Mouse (Mus musculus): Measurements from ENCODE around the gene Tcte2. TPM values are rescaled to one million over a fixed set of nuclear protein-coding genes. Genes with fewer than 3 reads are reported as not detected.

Tcte2 gene
- polyA plus RNA-seq, 1 experiment = 0.60 TPM

DNA sequence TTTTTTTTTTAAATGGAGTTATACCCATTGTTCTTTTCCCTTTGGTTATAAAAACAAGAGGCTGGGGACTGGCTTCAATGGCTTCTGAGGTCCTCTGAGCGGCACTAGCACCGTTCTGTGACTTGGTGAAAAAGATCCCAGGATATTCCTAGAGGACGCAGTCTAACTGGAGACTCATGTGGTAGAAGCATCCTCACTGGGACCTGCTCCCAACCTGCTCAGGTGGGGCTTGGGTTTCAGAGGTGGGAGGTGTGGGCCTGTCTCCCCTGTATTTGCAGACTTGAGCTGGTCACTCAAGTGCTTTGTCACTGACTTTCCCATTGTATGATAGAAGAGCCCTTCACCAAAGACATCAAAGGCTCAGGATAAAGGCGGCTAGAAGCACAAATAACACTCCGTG lies 21.6 kb downstream of the Tcte2 start:
- peaks cover 49% of the 10 kb centered on the region for H3K4me1 ChIP-seq (ENCODE audit: control insufficient read depth, insufficient read depth, low read length)
- TF ChIP-seq CTCF (IDR thresholded peaks at IDR 0.05; ENCODE audit: low read depth, low read length) (no peak), POLR2A (IDR thresholded peaks at IDR 0.05; ENCODE audit: borderline replicate concordance, low read depth, low read length) (no peak)
- no peak overlapping the region for H3K27ac ChIP-seq (ENCODE audit: insufficient read depth, low read depth, low read length)
- no peak overlapping the region for H3K4me3 ChIP-seq (ENCODE audit: insufficient read depth, low read length)

DNA sequence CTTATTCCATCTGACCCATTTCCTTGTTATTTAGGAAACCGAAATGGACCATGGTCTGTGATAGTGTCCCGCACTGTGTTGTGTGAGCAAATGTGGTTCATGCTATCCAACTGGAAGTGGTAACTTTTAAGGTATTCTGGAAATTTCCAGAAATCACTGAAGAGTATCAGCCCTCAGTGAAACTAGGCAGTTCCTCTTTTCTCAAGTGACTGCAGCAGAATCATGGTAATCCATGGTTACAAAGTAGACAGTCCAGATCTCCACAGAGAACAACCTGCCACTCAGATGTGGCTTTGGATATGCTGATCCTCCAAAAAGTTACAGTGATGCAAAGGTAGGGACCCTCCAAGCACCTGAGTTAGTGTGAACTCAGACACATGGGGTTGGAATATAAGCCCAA lies 22.7 kb downstream of the Tcte2 start:
- H3K4me1 ChIP-seq (ENCODE audit: control insufficient read depth, insufficient read depth, low read length) = peaks cover 46% of the 10 kb centered on the region
- no peak overlapping the region for H3K27ac ChIP-seq (ENCODE audit: insufficient read depth, low read depth, low read length)
- H3K4me3 ChIP-seq (ENCODE audit: insufficient read depth, low read length) = no peak overlapping the region
- no peak for TF ChIP-seq CTCF (IDR thresholded peaks at IDR 0.05; ENCODE audit: low read depth, low read length)
- TF ChIP-seq POLR2A (IDR thresholded peaks at IDR 0.05; ENCODE audit: borderline replicate concordance, low read depth, low read length) = no peak

DNA sequence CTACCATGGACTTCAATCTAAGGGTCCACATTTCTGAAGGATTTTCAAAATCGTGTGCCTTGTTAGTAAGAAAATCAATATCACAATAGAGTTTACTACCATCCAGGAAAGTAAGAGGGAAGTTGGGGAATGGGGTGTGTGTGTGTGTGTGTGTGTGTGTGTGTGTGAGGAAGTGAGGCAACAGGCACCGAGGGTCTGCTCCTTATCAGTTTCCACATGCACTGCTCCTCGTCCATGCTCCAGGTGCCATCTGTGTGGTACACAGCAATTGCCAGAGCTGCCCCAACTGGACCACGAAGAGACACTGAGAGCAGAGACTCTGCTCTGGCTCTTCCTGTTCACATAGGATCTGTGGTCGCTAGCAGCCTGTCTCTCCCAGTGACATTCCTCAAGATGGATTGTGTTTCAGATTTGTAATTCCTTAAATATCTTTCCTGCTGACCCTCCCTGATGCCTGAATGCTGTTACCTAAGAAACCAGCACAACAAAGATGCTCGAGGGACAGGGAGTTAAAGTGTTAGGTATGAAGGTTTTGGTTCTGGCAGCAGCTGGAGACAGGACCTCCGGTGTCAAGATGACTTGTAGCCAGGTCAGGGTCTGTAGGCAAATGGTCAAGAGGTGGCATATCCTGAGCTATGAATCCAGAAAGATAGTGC lies 23.4 kb downstream of the Tcte2 start:
- Histone ChIP-seq H3K4me1 (ENCODE audit: control insufficient read depth, insufficient read depth, low read length) (peaks cover 46% of the 10 kb centered on the region), H3K27ac (ENCODE audit: insufficient read depth, low read depth, low read length) (no peak overlapping the region), H3K4me3 (ENCODE audit: insufficient read depth, low read length) (no peak overlapping the region)
- TF ChIP-seq CTCF (IDR thresholded peaks at IDR 0.05; ENCODE audit: low read depth, low read length) = no peak
- TF ChIP-seq POLR2A (IDR thresholded peaks at IDR 0.05; ENCODE audit: borderline replicate concordance, low read depth, low read length) = no peak

DNA sequence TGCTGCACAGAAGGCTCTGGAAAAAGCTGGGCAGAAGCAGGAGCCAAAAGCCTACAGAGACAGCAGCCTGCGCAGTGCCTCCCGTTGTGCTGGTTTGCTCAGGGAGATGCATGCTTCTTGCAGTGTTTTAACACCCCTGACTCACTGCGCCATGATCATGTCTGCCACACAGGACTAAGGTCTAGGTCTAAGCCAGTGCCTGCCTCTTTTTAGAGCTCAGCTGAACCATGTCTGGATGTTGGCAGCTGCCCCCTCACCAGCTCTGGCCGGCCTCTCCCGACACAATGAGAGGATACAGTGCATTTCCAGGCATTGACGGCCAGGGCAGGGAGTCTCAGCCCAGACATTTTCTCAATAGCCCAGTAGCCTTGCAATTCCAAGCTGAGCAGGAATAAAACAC lies 24.3 kb downstream of the Tcte2 start:
- no peak overlapping the region for H3K4me3 ChIP-seq (ENCODE audit: insufficient read depth, low read length)
- peaks cover 39% of the 10 kb centered on the region for H3K4me1 ChIP-seq (ENCODE audit: control insufficient read depth, insufficient read depth, low read length)
- no peak overlapping the region for H3K27ac ChIP-seq (ENCODE audit: insufficient read depth, low read depth, low read length)
- TF ChIP-seq CTCF (IDR thresholded peaks at IDR 0.05; ENCODE audit: low read depth, low read length) (no peak), POLR2A (IDR thresholded peaks at IDR 0.05; ENCODE audit: borderline replicate concordance, low read depth, low read length) (no peak)

DNA sequence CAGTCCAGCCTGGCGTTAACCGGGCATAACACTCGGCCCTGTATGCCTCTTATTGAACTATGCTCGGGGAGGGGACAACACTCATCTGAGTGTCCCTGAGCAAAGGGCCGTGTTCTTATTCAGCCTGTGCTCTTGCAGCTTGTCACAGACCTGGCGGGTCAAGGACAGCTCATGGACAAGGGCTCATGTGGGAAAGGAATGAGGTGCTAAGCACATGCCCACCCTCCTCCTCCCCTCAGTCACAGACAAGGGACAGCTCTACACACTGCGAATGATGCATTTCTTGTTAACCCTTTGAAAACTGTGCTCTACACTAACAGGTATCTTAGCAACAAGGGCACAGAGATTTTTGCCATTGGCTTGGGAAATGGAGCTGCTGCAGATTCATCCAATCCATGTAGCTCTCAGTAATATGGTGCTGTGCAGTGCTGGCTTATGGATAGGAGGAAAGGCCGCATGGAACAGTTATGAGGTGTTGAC lies 25.8 kb downstream of the Tcte2 start:
- H3K27ac ChIP-seq (ENCODE audit: insufficient read depth, low read depth, low read length) = no peak overlapping the region
- TF ChIP-seq POLR2A (IDR thresholded peaks at IDR 0.05; ENCODE audit: borderline replicate concordance, low read depth, low read length) (no peak), CTCF (IDR thresholded peaks at IDR 0.05; ENCODE audit: low read depth, low read length) (no peak)
- peaks cover 32% of the 10 kb centered on the region for H3K4me1 ChIP-seq (ENCODE audit: control insufficient read depth, insufficient read depth, low read length)
- no peak overlapping the region for H3K4me3 ChIP-seq (ENCODE audit: insufficient read depth, low read length)

DNA sequence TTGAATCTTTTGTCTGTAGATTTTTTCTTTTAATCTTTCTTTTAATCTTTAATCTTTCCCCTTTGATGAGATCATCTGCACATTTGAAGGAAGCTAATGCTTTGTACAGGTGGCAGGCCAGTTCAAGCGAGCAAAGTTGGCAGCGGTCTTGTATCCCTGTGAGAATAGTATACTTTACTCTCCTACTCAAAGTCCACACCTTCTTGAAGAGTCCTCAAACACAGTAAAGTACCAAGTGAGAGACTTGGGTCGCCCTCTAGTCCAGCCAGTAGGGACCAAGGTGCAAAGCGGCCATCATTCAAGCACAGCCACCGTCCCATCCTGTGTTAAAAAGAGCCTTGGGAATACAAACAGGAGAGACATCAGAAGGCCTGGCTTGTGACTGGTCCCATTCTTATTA lies 26.6 kb downstream of the Tcte2 start:
- Histone ChIP-seq H3K4me1 (ENCODE audit: control insufficient read depth, insufficient read depth, low read length) (peaks cover 33% of the 10 kb centered on the region), H3K4me3 (ENCODE audit: insufficient read depth, low read length) (no peak overlapping the region), H3K27ac (ENCODE audit: insufficient read depth, low read depth, low read length) (no peak overlapping the region)
- TF ChIP-seq POLR2A (IDR thresholded peaks at IDR 0.05; ENCODE audit: borderline replicate concordance, low read depth, low read length) = no peak
- no peak for TF ChIP-seq CTCF (IDR thresholded peaks at IDR 0.05; ENCODE audit: low read depth, low read length)

DNA sequence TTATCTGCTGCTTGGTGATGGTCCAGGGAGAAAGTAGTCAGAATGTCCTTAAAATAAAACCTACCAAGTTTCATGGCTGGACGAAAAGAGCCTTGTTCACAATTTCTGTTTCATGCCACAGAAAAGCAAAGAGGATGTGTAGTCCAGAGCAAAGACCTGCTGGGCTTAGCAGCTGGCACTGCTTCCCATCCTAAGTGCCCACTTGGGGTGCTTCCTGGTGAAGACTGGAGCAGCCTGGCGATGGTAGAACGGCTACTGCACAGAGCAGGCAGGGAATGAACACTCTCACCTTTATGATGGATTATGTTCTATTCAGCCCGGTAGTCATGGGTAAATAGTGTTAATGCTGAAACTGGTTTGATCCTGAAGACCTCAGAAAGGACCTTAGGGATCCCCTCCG lies 27.7 kb downstream of the Tcte2 start:
- Histone ChIP-seq H3K4me1 (ENCODE audit: control insufficient read depth, insufficient read depth, low read length) (peaks cover 27% of the 10 kb centered on the region), H3K4me3 (ENCODE audit: insufficient read depth, low read length) (no peak overlapping the region), H3K27ac (ENCODE audit: insufficient read depth, low read depth, low read length) (no peak overlapping the region)
- TF ChIP-seq CTCF (IDR thresholded peaks at IDR 0.05; ENCODE audit: low read depth, low read length) (no peak), POLR2A (IDR thresholded peaks at IDR 0.05; ENCODE audit: borderline replicate concordance, low read depth, low read length) (no peak)

DNA sequence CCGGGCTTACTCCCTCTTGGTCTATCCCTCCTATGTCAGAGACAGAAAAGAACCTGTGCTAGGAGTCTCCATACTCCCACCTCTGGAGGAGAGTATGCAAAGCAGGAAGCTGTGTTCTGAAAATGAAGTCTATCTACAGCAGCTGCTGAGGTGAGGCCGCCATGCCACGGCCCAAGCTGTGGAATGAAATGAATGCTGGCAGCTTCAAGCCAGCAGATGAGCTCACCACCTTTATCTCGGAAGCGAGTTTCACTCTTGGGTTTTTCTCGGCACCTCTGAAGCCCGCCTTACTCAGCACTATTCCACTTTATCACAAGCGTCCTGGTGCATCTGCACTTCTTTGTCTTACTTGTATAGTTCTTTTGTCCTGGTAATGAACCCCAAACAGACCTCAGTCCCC lies 28.9 kb downstream of the Tcte2 start:
- Histone ChIP-seq H3K4me3 (ENCODE audit: insufficient read depth, low read length) (no peak overlapping the region), H3K27ac (ENCODE audit: insufficient read depth, low read depth, low read length) (no peak overlapping the region), H3K4me1 (ENCODE audit: control insufficient read depth, insufficient read depth, low read length) (peaks cover 15% of the 10 kb centered on the region)
- no peak for TF ChIP-seq POLR2A (IDR thresholded peaks at IDR 0.05; ENCODE audit: borderline replicate concordance, low read depth, low read length)
- TF ChIP-seq CTCF (IDR thresholded peaks at IDR 0.05; ENCODE audit: low read depth, low read length) = no peak

DNA sequence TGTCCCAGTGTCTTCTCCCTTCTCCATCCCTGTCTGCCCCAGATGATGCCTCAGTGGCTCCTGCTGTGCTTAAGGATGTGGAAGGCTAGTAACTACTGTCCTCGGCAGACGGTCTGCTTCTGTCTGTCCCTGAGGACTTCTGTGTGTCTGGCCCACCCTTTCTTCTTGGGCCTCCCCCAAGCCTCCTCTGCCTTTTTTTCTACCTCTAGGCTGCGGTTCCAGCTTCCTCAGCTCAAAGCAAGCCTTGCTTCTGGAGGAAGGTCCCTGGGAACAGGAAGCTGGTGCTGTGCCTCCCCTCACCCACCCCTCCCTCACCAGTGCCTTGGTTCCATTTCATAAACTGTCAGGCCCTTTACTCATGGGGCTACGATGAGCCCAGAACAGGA lies 29.9 kb downstream of the Tcte2 start:
- TF ChIP-seq POLR2A (IDR thresholded peaks at IDR 0.05; ENCODE audit: borderline replicate concordance, low read depth, low read length) (no peak), CTCF (IDR thresholded peaks at IDR 0.05; ENCODE audit: low read depth, low read length) (no peak)
- Histone ChIP-seq H3K27ac (ENCODE audit: insufficient read depth, low read depth, low read length) (no peak overlapping the region), H3K4me1 (ENCODE audit: control insufficient read depth, insufficient read depth, low read length) (peaks cover 14% of the 10 kb centered on the region), H3K4me3 (ENCODE audit: insufficient read depth, low read length) (no peak overlapping the region)

DNA sequence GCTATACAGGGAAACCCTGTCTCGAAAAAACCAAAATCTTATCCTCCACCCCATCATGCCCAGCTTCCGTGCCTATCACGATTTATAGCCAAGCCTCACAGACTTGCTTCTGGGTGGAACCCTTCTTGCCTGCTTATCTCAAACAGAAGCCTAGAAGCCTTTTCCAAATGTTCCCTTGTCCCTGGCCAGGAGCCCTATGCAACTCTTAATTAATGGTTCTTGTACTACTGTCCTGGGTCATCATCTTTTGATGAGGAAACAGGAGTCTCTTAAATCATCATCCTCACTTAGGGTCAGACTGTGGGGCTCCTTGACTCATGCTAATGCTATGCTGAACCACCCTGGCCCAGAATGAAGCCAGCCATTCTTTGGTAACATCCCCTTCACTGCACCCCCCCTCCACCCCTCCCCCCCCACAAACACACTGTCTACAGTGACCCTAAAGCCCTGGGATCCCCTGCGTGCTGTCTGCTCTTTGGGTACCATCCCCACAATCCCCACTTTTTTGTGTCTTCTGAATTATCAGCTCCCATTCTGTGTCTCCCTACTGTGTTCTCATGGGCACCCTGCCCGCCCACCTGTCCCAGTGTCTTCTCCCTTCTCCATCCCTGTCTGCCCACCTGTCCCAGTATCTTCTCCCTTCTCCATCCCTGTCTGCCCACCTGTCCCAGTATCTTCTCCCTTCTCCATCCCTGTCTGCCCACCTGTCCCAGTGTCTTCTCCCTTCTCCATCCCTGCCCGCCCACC lies 30.5 kb downstream of the Tcte2 start:
- H3K27ac ChIP-seq (ENCODE audit: insufficient read depth, low read depth, low read length) = no peak overlapping the region
- H3K4me3 ChIP-seq (ENCODE audit: insufficient read depth, low read length) = no peak overlapping the region
- TF ChIP-seq CTCF (IDR thresholded peaks at IDR 0.05; ENCODE audit: low read depth, low read length) (no peak), POLR2A (IDR thresholded peaks at IDR 0.05; ENCODE audit: borderline replicate concordance, low read depth, low read length) (no peak)
- H3K4me1 ChIP-seq (ENCODE audit: control insufficient read depth, insufficient read depth, low read length) = peaks cover 14% of the 10 kb centered on the region
